Mouse (Mus musculus): ENCODE data around the gene Cops9.

The Cops9 gene

GRCm38 (mm10) chr1:92646111-92646510 is 4.3 kb upstream of the Cops9 start:
- no peak for DNase-seq

GRCm38 (mm10) chr1:92644916-92645315 is 3.1 kb upstream of the Cops9 start:
- DNase-seq: no peak

- no peak for DNase-seq
Measured at GRCm38 (mm10) chr1:92643691-92644090, 1.9 kb upstream of the Cops9 start.

- no peak for DNase-seq
Measured at GRCm38 (mm10) chr1:92640393-92640792, 1.4 kb downstream of the Cops9 start.

GRCm38 (mm10) chr1:92638736-92639135 is 3.0 kb downstream of the Cops9 start:
- DNase-seq: no peak

- no peak for DNase-seq
Measured at GRCm38 (mm10) chr1:92638181-92638580, 3.6 kb downstream of the Cops9 start.

GRCm38 (mm10) chr1:92637501-92638172 is 4.1 kb downstream of the Cops9 start:
- DNase-seq: no peak

GRCm38 (mm10) chr1:92636676-92637075 is 5.1 kb downstream of the Cops9 start:
- no peak for DNase-seq

GRCm38 (mm10) chr1:92636015-92636414 is 5.8 kb downstream of the Cops9 start:
- DNase-seq: no peak

GRCm38 (mm10) chr1:92634976-92635599 is 6.7 kb downstream of the Cops9 start:
- DNase-seq: no peak

GRCm38 (mm10) chr1:92634569-92634968 is 7.2 kb downstream of the Cops9 start:
- DNase-seq: no peak

- DNase-seq: no peak
Measured at GRCm38 (mm10) chr1:92633726-92634125, 8.1 kb downstream of the Cops9 start.

GRCm38 (mm10) chr1:92632948-92633347 is 8.8 kb downstream of the Cops9 start:
- no peak for DNase-seq

GRCm38 (mm10) chr1:92632196-92632595 is 9.6 kb downstream of the Cops9 start:
- DNase-seq: no peak

- DNase-seq: peak; percentile 32 to 52
Measured at GRCm38 (mm10) chr1:92628227-92628626, 13.6 kb downstream of the Cops9 start.

- peak; percentile 15 to 27 for DNase-seq
Measured at GRCm38 (mm10) chr1:92618360-92618759, 23.4 kb downstream of the Cops9 start.

- no peak for DNase-seq
Measured at GRCm38 (mm10) chr1:92617488-92617887, 24.3 kb downstream of the Cops9 start, which contains the start of gene Olfr12. TSS of gene Olfr12 (plus strand) at chr1:92617788.

- no peak for DNase-seq
Measured at GRCm38 (mm10) chr1:92616046-92616445, 25.7 kb downstream of the Cops9 start.

GRCm38 (mm10) chr1:92614516-92614915 is 27.3 kb downstream of the Cops9 start:
- no peak for DNase-seq

- DNase-seq: no peak
Measured at GRCm38 (mm10) chr1:92613175-92613574, 28.6 kb downstream of the Cops9 start.

- peak; percentile 60 to 67 for DNase-seq
Measured at GRCm38 (mm10) chr1:92611008-92611407, 30.8 kb downstream of the Cops9 start.

GRCm38 (mm10) chr1:92607711-92608110 is 34.1 kb downstream of the Cops9 start:
- no peak for DNase-seq

GRCm38 (mm10) chr1:92605482-92605881 is 36.3 kb downstream of the Cops9 start, which contains the start of gene Olfr1410:
TSS of gene Olfr1410 (plus strand) at chr1:92605782.
- no peak for DNase-seq

- DNase-seq: no peak
Measured at GRCm38 (mm10) chr1:92596019-92596418, 45.8 kb downstream of the Cops9 start.

GRCm38 (mm10) chr1:92594111-92594510 is 47.7 kb downstream of the Cops9 start, which contains the start of gene Olfr1411:
TSS of gene Olfr1411 (plus strand) at chr1:92594411.
- DNase-seq: no peak

All from kidney, postnatal 4 days (tissue).